Mouse (Mus musculus): ENCODE data around the gene Olfr805.

Olfr805 gene

DNA sequence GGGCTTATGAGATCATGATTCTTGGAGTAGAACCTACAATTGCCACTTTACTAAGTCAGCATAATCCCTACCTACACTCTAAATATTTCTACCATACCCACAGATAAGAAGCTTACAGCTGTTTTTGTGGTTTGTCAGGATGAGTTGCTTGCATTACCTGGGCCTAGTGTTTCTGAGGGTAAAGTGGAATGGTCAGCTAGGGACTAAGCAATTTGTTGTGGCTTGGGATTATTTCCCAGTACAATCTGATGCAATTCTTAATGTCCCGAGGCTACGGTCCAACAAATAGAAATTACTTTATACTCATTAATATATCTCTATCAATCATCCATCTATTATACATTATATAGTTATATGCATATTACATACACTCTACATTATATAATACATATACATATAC, at the start of gene Olfr805:
Gene Olfr805, minus strand, starts transcription at position 101 of the 400 bp plus-strand sequence.
- no peak for DNase-seq (ENCODE audit: low read depth, low spot score)

DNA sequence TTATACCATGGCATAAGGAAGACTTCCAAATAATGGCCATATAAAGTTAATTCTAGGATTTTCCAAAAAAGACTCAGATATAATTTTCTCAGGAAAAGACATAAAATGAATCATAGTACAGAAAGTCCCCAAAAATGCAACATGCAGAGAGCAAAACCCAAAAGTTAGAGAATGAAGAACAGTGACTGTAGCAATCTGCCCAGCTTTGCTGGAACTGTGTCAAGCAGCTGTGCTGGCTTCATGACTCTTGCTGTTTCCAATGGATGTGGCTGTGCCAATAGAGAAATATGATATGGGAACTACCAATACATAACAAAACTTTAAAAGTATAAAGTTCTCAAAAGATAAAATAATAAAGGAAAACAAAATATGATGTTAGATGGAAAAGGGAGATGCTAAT, 48.9 kb upstream of the Olfr805 start:
- no peak for DNase-seq (ENCODE audit: low read depth, low spot score)

DNA sequence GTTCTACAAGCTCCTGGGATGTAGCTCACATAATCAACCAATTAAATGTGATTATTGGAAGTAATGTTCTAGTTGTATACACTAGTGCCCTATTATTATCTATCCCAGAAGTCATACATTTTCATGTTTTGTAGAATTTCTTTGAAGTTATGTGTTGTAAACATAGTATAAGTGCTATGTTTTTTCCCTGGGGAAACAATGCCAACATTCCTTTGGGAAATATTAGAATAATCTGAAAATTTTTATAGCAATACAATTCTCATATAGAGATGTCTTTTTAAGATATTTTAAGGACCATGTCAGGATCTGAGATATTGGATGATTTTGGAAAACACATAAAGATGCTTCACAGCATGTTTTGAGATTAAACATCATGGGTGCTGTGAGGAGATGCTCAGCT, 45.2 kb upstream of the Olfr805 start, which contains the start of gene Olfr809:
Gene Olfr809, plus strand, starts transcription at position 301 of the 400 bp plus-strand sequence.
- no peak for DNase-seq (ENCODE audit: low read depth, low spot score)

DNA sequence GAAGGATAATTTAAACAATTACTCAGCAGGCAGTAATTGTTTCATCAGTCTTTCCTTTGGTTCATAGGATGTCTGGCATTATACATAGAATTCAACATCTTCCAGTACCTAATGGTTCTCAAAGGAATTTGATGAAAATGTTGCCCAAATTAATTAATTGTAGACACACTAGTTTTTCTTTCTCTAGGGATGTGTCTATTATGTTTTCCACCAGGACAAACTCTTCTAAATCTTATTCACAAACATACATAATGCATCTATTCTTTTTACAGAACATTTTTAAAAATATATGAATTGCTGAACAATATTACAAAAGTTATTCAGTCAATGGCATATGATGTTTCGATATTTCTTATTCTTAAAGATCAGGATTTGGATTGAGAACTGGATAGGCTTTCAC, 36.0 kb upstream of the Olfr805 start, which contains the start of gene Olfr808:
Gene Olfr808, plus strand, starts transcription at position 301 of the 400 bp plus-strand sequence.
- no peak for DNase-seq (ENCODE audit: low read depth, low spot score)

DNA sequence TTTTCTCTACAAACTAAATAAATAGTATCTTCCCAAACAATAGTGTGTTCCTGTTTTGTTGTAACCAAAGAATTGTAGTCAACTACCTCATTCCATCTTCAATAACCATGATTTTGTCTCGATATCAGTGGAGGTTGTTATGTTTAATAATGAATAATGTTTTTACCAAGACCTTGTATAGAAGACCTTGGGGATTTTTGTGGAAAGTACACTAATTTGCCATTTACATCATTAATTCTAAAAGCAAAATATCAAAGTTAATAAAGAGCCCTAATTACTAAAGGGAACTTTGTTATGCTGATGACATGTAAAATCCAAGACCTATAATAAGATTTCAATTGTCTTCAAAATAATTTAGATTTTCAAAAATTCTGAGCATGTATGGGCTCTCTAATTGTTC, 28.5 kb upstream of the Olfr805 start, which contains the start of gene Olfr807:
Gene Olfr807, minus strand, starts transcription at position 101 of the 400 bp plus-strand sequence.
- DNase-seq (ENCODE audit: low read depth, low spot score), result no peak

DNA sequence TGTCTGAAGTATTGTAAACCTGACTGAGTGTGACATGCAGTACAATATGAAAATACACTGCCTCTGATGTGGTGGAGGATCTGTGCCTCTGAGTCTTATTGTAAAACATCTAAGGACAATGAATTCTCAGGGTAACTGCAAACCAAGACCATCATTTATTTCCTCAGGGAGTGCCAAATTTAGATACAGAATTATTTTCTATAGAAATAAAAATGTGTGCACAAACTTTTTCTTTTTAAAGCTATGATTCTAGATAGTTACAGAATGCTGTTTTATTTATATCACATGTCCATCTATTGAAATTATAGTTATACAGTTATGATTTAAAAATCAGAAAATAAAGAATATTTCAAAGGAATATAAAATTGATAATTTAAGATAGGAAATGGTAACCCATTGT, 12.6 kb upstream of the Olfr805 start, which contains the start of gene Olfr806:
Gene Olfr806, minus strand, starts transcription at position 101 of the 400 bp plus-strand sequence.
- DNase-seq (ENCODE audit: low read depth, low spot score), result no peak

DNA sequence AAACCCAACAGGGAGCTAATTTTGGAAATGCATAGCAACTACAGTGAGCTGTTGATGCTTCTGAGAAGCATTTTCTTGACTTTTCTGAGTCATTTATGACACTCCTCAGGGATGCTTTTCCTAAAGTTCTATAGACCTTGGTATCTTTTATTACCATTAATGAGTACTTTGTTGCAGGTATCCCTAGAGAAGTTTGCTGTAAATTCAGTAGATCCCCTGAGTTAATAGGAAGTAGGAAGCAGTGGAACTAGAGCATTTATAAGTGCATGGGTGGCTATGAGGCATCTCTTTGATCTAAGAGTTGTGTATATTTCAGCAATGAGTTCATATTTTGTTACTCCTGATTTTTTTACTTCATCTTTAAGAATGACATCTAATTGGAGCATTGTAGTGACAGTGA, 26.3 kb downstream of the Olfr805 start, which contains the start of gene Olfr804:
Gene Olfr804, plus strand, starts transcription at position 301 of the 400 bp plus-strand sequence.
- no peak for DNase-seq (ENCODE audit: low read depth, low spot score)

DNA sequence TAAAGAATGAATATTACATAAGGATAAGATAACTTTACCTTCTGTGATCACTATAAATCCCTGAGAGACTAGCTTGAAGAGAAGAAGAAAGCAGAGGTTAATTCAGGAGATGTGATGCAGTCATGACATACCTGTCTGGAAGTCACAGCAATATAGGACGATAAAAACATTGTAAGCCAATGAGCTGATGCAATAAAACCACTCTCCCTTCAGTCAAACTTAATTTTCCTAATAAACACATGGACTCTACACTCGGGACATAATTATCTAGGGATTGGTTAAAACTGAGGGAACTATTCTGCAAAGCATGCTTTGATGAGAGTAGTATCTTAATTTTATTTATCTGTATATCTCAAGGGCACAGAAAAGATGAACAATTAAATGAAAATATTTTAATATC, 35.0 kb downstream of the Olfr805 start, which contains the start of gene Olfr803:
Gene Olfr803, minus strand, starts transcription at position 101 of the 400 bp plus-strand sequence.
- DNase-seq (ENCODE audit: low read depth, low spot score), result no peak

- no peak for DNase-seq (ENCODE audit: low read depth, low spot score)
Measured at GRCm38 (mm10) chr10:129688069-129688468, 41.1 kb downstream of the Olfr805 start, which contains the start of gene Olfr802. Gene Olfr802 (minus strand): TSS chr10:129688169.

DNA sequence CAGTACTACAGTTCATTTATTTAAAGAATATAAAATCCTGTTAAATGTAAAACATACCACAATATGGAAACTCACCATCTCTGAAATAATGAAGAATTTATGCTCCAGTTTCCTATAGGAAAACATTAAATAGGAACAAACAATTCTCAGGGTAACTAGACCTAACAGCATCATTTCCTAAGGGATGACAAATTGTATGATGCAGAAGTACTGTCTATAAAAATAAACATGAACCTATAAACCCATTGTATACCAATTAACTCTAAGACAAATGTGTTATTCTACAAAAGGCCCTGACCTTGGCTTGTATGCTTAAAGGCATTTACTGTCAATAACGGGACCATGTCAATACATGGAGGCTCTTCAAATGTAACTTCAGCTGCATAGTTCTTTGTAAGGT, 55.4 kb downstream of the Olfr805 start, which contains the start of gene Olfr801:
Gene Olfr801, minus strand, starts transcription at position 101 of the 400 bp plus-strand sequence.
- DNase-seq (ENCODE audit: low read depth, low spot score), result no peak
